Mouse (Mus musculus): ENCODE measurements at regions not wholly inside any gene's neighbourhood (a gene's known extent, or its start where the extent isn't known, plus 50 kb on each side); places are given as distances from the start of the nearest gene placed in this dataset.

DNA sequence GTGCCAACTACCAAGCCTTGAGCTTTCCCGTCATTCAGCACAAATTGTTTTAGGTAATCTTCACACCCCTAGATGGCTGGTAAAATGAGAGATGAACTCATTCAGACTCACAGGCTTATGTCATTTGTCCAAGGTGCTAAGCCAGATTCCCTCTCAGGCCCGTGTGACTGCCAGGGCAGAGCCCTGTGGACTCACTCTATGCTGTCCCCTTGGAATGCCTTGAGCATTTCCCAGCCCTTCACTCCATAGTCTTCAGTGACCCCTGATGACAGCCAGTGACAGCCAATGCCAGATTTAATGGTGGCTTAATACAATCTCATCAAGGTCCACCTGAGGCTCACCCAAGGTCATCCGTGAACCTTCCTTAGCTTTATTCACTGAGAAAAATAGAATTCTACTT, 270.2 kb upstream of the Jmjd1c start:
- TF ChIP-seq TAL1 (conservative IDR thresholded peaks at IDR 0.05; ENCODE audit: low read depth, low read length) (no peak), GATA1 (IDR thresholded peaks at IDR 0.05; ENCODE audit: borderline replicate concordance, low read length) (no peak), CTCF (IDR thresholded peaks at IDR 0.05; ENCODE audit: low read depth, low read length) (no peak), GATA2 (IDR thresholded peaks at IDR 0.05; ENCODE audit: borderline replicate concordance, low read depth, low read length) (no peak), POLR2AphosphoS5 (IDR thresholded peaks at IDR 0.05; ENCODE audit: insufficient replicate concordance, low read depth, low read length) (no peak)
